Mouse (Mus musculus) thymus, adult 18-20 months (tissue): ENCODE data around the gene Lrrc3b.

Experiments
- DNase-seq, 2 experiments: peaks; one replicate each; pipeline ENCODE4 v3.0.0; 2022; ENCODE audit warnings: mixed read lengths in 2 of 2

Gene Lrrc3b

DNA sequence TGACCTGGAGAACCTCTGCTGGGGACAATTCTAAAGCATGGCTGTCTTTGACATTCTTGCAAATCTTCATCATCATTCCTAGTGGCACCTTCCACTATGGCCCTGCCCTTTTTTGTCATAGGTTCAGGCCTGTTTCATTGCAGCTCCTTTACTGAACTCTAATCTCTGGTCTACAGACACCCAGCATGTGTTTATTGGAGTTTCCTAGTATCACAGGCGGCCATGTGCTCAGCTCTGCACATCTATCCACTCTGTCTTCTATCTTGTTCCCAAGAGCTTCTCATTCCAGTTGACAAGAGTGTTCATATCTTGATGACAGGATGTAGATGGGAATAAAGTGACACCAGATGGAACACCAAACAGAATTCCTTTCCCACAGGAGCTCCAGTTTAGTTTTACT lies 108.6 kb downstream of the Lrrc3b start:
- no peak for DNase-seq

GRCm38 (mm10) chr14:15325872-15326271 lies 112.9 kb downstream of the Lrrc3b start:
- no peak for DNase-seq

- DNase-seq: no peak
Observed at GRCm38 (mm10) chr14:15322441-15323123, 116.2 kb downstream of the Lrrc3b start.

- DNase-seq: no peak
Observed at GRCm38 (mm10) chr14:15319399-15319915, 119.3 kb downstream of the Lrrc3b start.

- no peak for DNase-seq
Observed at GRCm38 (mm10) chr14:15308576-15308975, 130.2 kb downstream of the Lrrc3b start.
